20 mouse cellular contexts compared by ENCODE assay signal in genomic region chr2:25197946-25198345, GRCm38 (mm10). TPM values are rescaled to one million over a fixed set of nuclear protein-coding genes. Genes with fewer than 3 reads are reported as not detected.
DNase-seq lines count a peak whose midpoint lies in the region; ATAC-seq and TF ChIP-seq lines count a peak whose summit lies in the region.
"Had no signal": no experiment of that assay in that cellular context is flagged by ENCODE, and none has a peak within 500 bp of the region (broad histone marks: within the 10 kb centered on the region; RNA-seq: fewer than 3 reads in every experiment).

No protein-coding gene starts in this region.

- ATAC-seq in intestine, embryonic 15.5 days, result no peak
- no peak for ATAC-seq in intestine, postnatal 0 days
- no peak for ATAC-seq in megakaryocyte, adult 5-6 weeks (ENCODE audit: poor library complexity, severe bottlenecking)
- no peak for ATAC-seq in stomach, embryonic 16.5 days (ENCODE audit: insufficient read depth, low FRiP score)
- ATAC-seq: midbrain, embryonic 13.5 days; Patski had no signal

- peak overlapping the region; percentile 86 for H3K27ac ChIP-seq in gastrocnemius, adult 2 months
- H3K27ac ChIP-seq in intestine, embryonic 15.5 days, result peak overlapping the region; percentile 6; the same call in 1 of the 2 replicates
- H3K27ac ChIP-seq in intestine, postnatal 0 days (ENCODE audit: low read depth, low read length), result no peak overlapping the region; the same call in 1 of the 2 replicates
- peak overlapping the region; percentile 97 for H3K27ac ChIP-seq in stomach, embryonic 16.5 days (ENCODE audit: low read length)
- H3K27ac ChIP-seq: forebrain, embryonic 12.5 days; hindbrain, embryonic 15.5 days; limb, embryonic 13.5 days; midbrain, embryonic 13.5 days had no signal

- no peaks in the 10 kb centered on the region for H3K9me3 ChIP-seq in intestine, embryonic 15.5 days
- H3K9me3 ChIP-seq in intestine, postnatal 0 days (ENCODE audit: control insufficient read depth), result no peaks in the 10 kb centered on the region
- no peaks in the 10 kb centered on the region for H3K9me3 ChIP-seq in megakaryocyte, embryonic 14.5 days
- no peaks in the 10 kb centered on the region for H3K9me3 ChIP-seq in stomach, embryonic 16.5 days (replicated peaks; ENCODE audit: control insufficient read depth, low read length)
- H3K9me3 ChIP-seq: forebrain, embryonic 12.5 days; hindbrain, embryonic 15.5 days; limb, embryonic 13.5 days; midbrain, embryonic 13.5 days had no signal

- peaks cover 27% of the 10 kb centered on the region for H3K36me3 ChIP-seq in intestine, embryonic 15.5 days
- peaks cover 57% of the 10 kb centered on the region for H3K36me3 ChIP-seq in intestine, postnatal 0 days (ENCODE audit: control insufficient read depth, insufficient read depth)
- peaks cover 79% of the 10 kb centered on the region for H3K36me3 ChIP-seq in megakaryocyte, embryonic 14.5 days (replicated peaks; ENCODE audit: low read length)
- H3K36me3 ChIP-seq in stomach, embryonic 16.5 days (ENCODE audit: control insufficient read depth, insufficient read depth, low read length), result peaks cover 16% of the 10 kb centered on the region

- H3K9ac ChIP-seq in intestine, embryonic 15.5 days, result no peak overlapping the region
- H3K9ac ChIP-seq in intestine, postnatal 0 days (ENCODE audit: low read depth, low read length), result no peak overlapping the region
- no peak overlapping the region for H3K9ac ChIP-seq in stomach, embryonic 16.5 days (ENCODE audit: low read length)
- H3K9ac ChIP-seq: forebrain, embryonic 12.5 days; hindbrain, embryonic 15.5 days; limb, embryonic 13.5 days; midbrain, embryonic 13.5 days had no signal

- H3K4me3 ChIP-seq in gastrocnemius, adult 2 months, result no peak overlapping the region
- no peak overlapping the region for H3K4me3 ChIP-seq in intestine, embryonic 15.5 days (replicated peaks)
- no peak overlapping the region for H3K4me3 ChIP-seq in intestine, postnatal 0 days (ENCODE audit: low read depth, low read length)
- H3K4me3 ChIP-seq in megakaryocyte, embryonic 14.5 days (replicated peaks), result peak overlapping the region; percentile 40
- no peak overlapping the region for H3K4me3 ChIP-seq in stomach, embryonic 16.5 days (replicated peaks; ENCODE audit: low read length)
- H3K4me3 ChIP-seq: forebrain, embryonic 12.5 days; hindbrain, embryonic 15.5 days; left cerebral cortex, adult 2 months; limb, embryonic 13.5 days; midbrain, embryonic 13.5 days had no signal

- peaks cover 28% of the 10 kb centered on the region for H3K4me1 ChIP-seq in intestine, embryonic 15.5 days (replicated peaks)
- H3K4me1 ChIP-seq in intestine, postnatal 0 days (replicated peaks; ENCODE audit: control insufficient read depth, insufficient read depth, low read length), result peaks cover 19% of the 10 kb centered on the region; the same call in 1 of the 2 replicates
- H3K4me1 ChIP-seq in megakaryocyte, embryonic 14.5 days, result peaks cover 88% of the 10 kb centered on the region
- H3K4me1 ChIP-seq in stomach, embryonic 16.5 days (ENCODE audit: control insufficient read depth, insufficient read depth, low read length), result peaks cover 35% of the 10 kb centered on the region

- no peak for DNase-seq in gastrocnemius, adult 2 months
- no peak for DNase-seq in gastrocnemius, postnatal 10 days
- no peak for DNase-seq in urinary bladder, postnatal 36 days (ENCODE audit: low spot score in 2 of 2)
- DNase-seq: cerebellum, adult 11-12 months; kidney, adult 2 months; right cerebral cortex, adult 18-20 months had no signal

- no peak for TF ChIP-seq CTCF in gastrocnemius, adult 2 months (IDR thresholded peaks at IDR 0.05)
- no peak for TF ChIP-seq CTCF in intestine, postnatal 0 days (IDR thresholded peaks at IDR 0.05; ENCODE audit: low read depth)

- 0 out of 2 replicates have a peak, but pooled peaks cover 4% of the 10 kb centered on the region for H3K27me3 ChIP-seq in intestine, embryonic 15.5 days (replicated peaks)
- no peaks in the 10 kb centered on the region for H3K27me3 ChIP-seq in intestine, postnatal 0 days (replicated peaks; ENCODE audit: control insufficient read depth, insufficient read depth, low read length)
- H3K27me3 ChIP-seq in megakaryocyte, embryonic 14.5 days (replicated peaks), result no peaks in the 10 kb centered on the region
- no peaks in the 10 kb centered on the region; the same call in 1 of the 2 replicates for H3K27me3 ChIP-seq in stomach, embryonic 16.5 days (ENCODE audit: control insufficient read depth, insufficient read depth, low read length)
- H3K27me3 ChIP-seq: Patski had no signal

- intact Hi-C loops in gastrocnemius, adult 2 months (cut with DNase I), result no loop called here

- H3K4me2 ChIP-seq in intestine, embryonic 15.5 days (replicated peaks), result no peak overlapping the region
- H3K4me2 ChIP-seq in intestine, postnatal 0 days (replicated peaks; ENCODE audit: low read depth), result no peak overlapping the region; the same call in 1 of the 2 replicates
- no peak overlapping the region for H3K4me2 ChIP-seq in stomach, embryonic 16.5 days (ENCODE audit: low read depth, low read length)
- H3K4me2 ChIP-seq: forebrain, embryonic 12.5 days; hindbrain, embryonic 15.5 days; limb, embryonic 13.5 days; midbrain, embryonic 13.5 days had no signal

RNA-seq across cellular contexts. Expression of gene Tor4a, which starts 1.3 kb away (rescaled TPM):
- 1 to 10 TPM in 1 of 2 experiments, under 1 TPM in 1; 0.59 to 1.0 TPM for total RNA-seq in gastrocnemius, adult 2 months (2021)
- total RNA-seq in gastrocnemius, postnatal 10 days (2021), result 1 to 10 TPM; 1.9 to 2.9 TPM
- 16.4 and 18.5 TPM in 2 replicates for polyA plus RNA-seq in intestine, embryonic 15.5 days (2015; fragmentation: Nextera tagmentation; extraction: Ambion mirVana)
- 12.0 and 12.6 TPM in 2 replicates for polyA plus RNA-seq in intestine, postnatal 0 days (2015; fragmentation: Nextera tagmentation; extraction: Ambion mirVana)
- 10.3 and 14.6 TPM in 2 replicates for polyA plus RNA-seq in megakaryocyte, embryonic 14.5 days (2012; ENCODE audit: insufficient read depth, low replicate concordance)
- 17.4 and 19.7 TPM in 2 replicates for total RNA-seq in megakaryocyte, adult 5-6 weeks (2015)
- total RNA-seq in megakaryocyte, adult 5-6 weeks (2017), result 25.1 and 29.6 TPM in 2 replicates
- 16.8 and 19.2 TPM in 2 replicates for polyA plus RNA-seq in stomach, embryonic 16.5 days (2015; fragmentation: Nextera tagmentation; extraction: Ambion mirVana)

RNA-seq across cellular contexts. Expression of gene Nelfb, which starts 13.3 kb away (rescaled TPM):
- 10 to 100 TPM; 22.3 to 23.1 TPM for total RNA-seq in gastrocnemius, adult 2 months (2021)
- total RNA-seq in gastrocnemius, postnatal 10 days (2021), result 10 to 100 TPM; 31.1 to 40.5 TPM
- polyA plus RNA-seq in intestine, embryonic 15.5 days (2015; fragmentation: Nextera tagmentation; extraction: Ambion mirVana), result 94.8 and 106 TPM in 2 replicates
- polyA plus RNA-seq in intestine, postnatal 0 days (2015; fragmentation: Nextera tagmentation; extraction: Ambion mirVana), result 41.4 and 45.6 TPM in 2 replicates
- 22.9 and 24.0 TPM in 2 replicates for polyA plus RNA-seq in megakaryocyte, embryonic 14.5 days (2012; ENCODE audit: insufficient read depth, low replicate concordance)
- total RNA-seq in megakaryocyte, adult 5-6 weeks (2015), result 21.4 and 23.8 TPM in 2 replicates
- 30.1 and 36.5 TPM in 2 replicates for total RNA-seq in megakaryocyte, adult 5-6 weeks (2017)
- 102 and 109 TPM in 2 replicates for polyA plus RNA-seq in stomach, embryonic 16.5 days (2015; fragmentation: Nextera tagmentation; extraction: Ambion mirVana)

RNA-seq across cellular contexts. Expression of gene Stpg3, which starts 16.5 kb away (rescaled TPM):
- total RNA-seq in gastrocnemius, adult 2 months (2021), result not detected
- not detected for total RNA-seq in gastrocnemius, postnatal 10 days (2021)
- polyA plus RNA-seq in intestine, embryonic 15.5 days (2015; fragmentation: Nextera tagmentation; extraction: Ambion mirVana), result not detected in 2 replicates
- not detected in 2 replicates for polyA plus RNA-seq in intestine, postnatal 0 days (2015; fragmentation: Nextera tagmentation; extraction: Ambion mirVana)
- polyA plus RNA-seq in megakaryocyte, embryonic 14.5 days (2012; ENCODE audit: insufficient read depth, low replicate concordance), result 0.08 and 1.5 TPM in 2 replicates
- not detected in 2 replicates for total RNA-seq in megakaryocyte, adult 5-6 weeks (2015)
- not detected in 2 replicates for total RNA-seq in megakaryocyte, adult 5-6 weeks (2017)
- polyA plus RNA-seq in stomach, embryonic 16.5 days (2015; fragmentation: Nextera tagmentation; extraction: Ambion mirVana), result 0.06 TPM in 1 of 2 replicates, not detected in the other
- total RNA-seq: common myeloid progenitor, adult 5-6 weeks; gastrocnemius, postnatal 4 days; left cerebral cortex, adult 2 months had no signal
- polyA plus RNA-seq: embryonic facial prominence, embryonic 14.5 days; forebrain, embryonic 12.5 days; hindbrain, embryonic 15.5 days; midbrain, embryonic 13.5 days had no signal

RNA-seq across cellular contexts. Expression of gene Nrarp, which starts 17.4 kb away (rescaled TPM):
- 1 to 10 TPM; 4.0 to 5.2 TPM for total RNA-seq in gastrocnemius, adult 2 months (2021)
- total RNA-seq in gastrocnemius, postnatal 10 days (2021), result 10 to 100 TPM; 14.9 to 17.4 TPM
- 14.3 and 19.3 TPM in 2 replicates for polyA plus RNA-seq in intestine, embryonic 15.5 days (2015; fragmentation: Nextera tagmentation; extraction: Ambion mirVana)
- polyA plus RNA-seq in intestine, postnatal 0 days (2015; fragmentation: Nextera tagmentation; extraction: Ambion mirVana), result 15.9 and 16.5 TPM in 2 replicates
- polyA plus RNA-seq in megakaryocyte, embryonic 14.5 days (2012; ENCODE audit: insufficient read depth, low replicate concordance), result 7.9 and 8.1 TPM in 2 replicates
- total RNA-seq in megakaryocyte, adult 5-6 weeks (2015), result 1.1 TPM in 1 of 2 replicates, not detected in the other
- 0.22 and 0.28 TPM in 2 replicates for total RNA-seq in megakaryocyte, adult 5-6 weeks (2017)
- 9.9 and 11.0 TPM in 2 replicates for polyA plus RNA-seq in stomach, embryonic 16.5 days (2015; fragmentation: Nextera tagmentation; extraction: Ambion mirVana)

RNA-seq across cellular contexts. Expression of gene Fam166a, which starts 20.6 kb away (rescaled TPM):
- total RNA-seq in gastrocnemius, adult 2 months (2021), result not detected
- total RNA-seq in gastrocnemius, postnatal 10 days (2021), result not detected
- not detected in 2 replicates for polyA plus RNA-seq in intestine, embryonic 15.5 days (2015; fragmentation: Nextera tagmentation; extraction: Ambion mirVana)
- polyA plus RNA-seq in intestine, postnatal 0 days (2015; fragmentation: Nextera tagmentation; extraction: Ambion mirVana), result 0.78 and 1.4 TPM in 2 replicates
- polyA plus RNA-seq in megakaryocyte, embryonic 14.5 days (2012; ENCODE audit: insufficient read depth, low replicate concordance), result not detected in 2 replicates
- 0.20 and 0.57 TPM in 2 replicates for total RNA-seq in megakaryocyte, adult 5-6 weeks (2015)
- not detected in 2 replicates for total RNA-seq in megakaryocyte, adult 5-6 weeks (2017)
- not detected in 2 replicates for polyA plus RNA-seq in stomach, embryonic 16.5 days (2015; fragmentation: Nextera tagmentation; extraction: Ambion mirVana)
- total RNA-seq: common myeloid progenitor, adult 5-6 weeks; left cerebral cortex, adult 2 months had no signal
- polyA plus RNA-seq: embryonic facial prominence, embryonic 14.5 days; limb, embryonic 13.5 days; midbrain, embryonic 13.5 days had no signal
